Mouse (Mus musculus) bone marrow macrophage, adult 2 months (primary cell): ENCODE measurements around the gene Rnf141. TPM values are rescaled to one million over a fixed set of nuclear protein-coding genes. Genes with fewer than 3 reads are reported as not detected.

Source experiments
- H3K27ac ChIP-seq: 2 replicates; pipeline ENCODE4 v1.5.1; 2012; ENCODE audit warnings: low read depth, low read length; ENCODE audit not compliant: insufficient read depth
- H3K4me1 ChIP-seq: 2 replicates; pipeline ENCODE4 v1.6.1; 2012; ENCODE audit warnings: low read length; ENCODE audit not compliant: control insufficient read depth, insufficient read depth
- H3K4me3 ChIP-seq: 2 replicates; pipeline ENCODE4 v1.5.1; 2012; ENCODE audit warnings: mild to moderate bottlenecking, low read length, moderate library complexity; ENCODE audit not compliant: insufficient read depth
- CTCF ChIP-seq: IDR thresholded peaks from 2 replicates; pipeline ENCODE4 v1.5.1; 2012; ENCODE audit warnings: low read depth, mild to moderate bottlenecking, low read length, moderate library complexity
- POLR2A ChIP-seq: IDR thresholded peaks from 2 replicates; pipeline ENCODE4 v1.6.1; 2012; ENCODE audit warnings: mild to moderate bottlenecking, low read depth, low read length, borderline replicate concordance
- polyA plus RNA-seq: library from polyadenylated mRNA; stranded (reverse); fragments of >200 nt; gene quantifications from 2 replicates; pipeline ENCODE4 v1.2.4, GENCODE M21; 2012; ENCODE audit not compliant: missing spikeins, insufficient read depth, insufficient read length

Gene Rnf141
- polyA plus RNA-seq, 1 experiment = 48.6 TPM

- H3K27ac ChIP-seq = no peak within 1 kb of the TSS
- H3K4me1 ChIP-seq = peaks cover 7% of the 10 kb centered on the region
- H3K4me3 ChIP-seq = no peak within 1 kb of the TSS
- no peak for TF ChIP-seq CTCF
- no peak for TF ChIP-seq POLR2A
Measured at GRCm38 (mm10) chr7:110862751-110863289, 18.6 kb upstream of the Rnf141 start, which contains the start of gene Lyve1. TSS of gene Lyve1 (minus strand) at chr7:110863239.

DNA sequence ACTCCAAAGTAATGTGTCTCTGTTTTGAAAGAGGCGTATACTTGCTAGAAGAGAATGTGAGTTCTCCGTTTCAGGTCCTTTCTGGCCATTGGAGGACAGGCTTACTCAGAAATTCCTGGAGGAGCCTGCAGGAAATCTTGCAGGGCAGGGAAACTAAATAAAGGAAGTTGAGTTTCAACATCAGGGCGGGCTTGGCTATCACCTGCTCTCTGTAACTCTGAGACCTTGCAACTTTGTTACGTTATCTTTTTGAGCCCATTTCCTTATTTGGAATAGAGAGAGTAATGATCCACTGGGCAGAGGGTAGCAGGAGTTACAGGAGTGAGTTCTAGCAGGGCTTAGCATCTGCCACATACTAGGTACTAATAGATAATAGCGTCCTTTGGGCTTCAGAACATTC, 15.9 kb upstream of the Rnf141 start:
- H3K27ac ChIP-seq = no peak overlapping the region
- H3K4me1 ChIP-seq = peaks cover 7% of the 10 kb centered on the region
- no peak overlapping the region for H3K4me3 ChIP-seq
- no peak for TF ChIP-seq POLR2A
- no peak for TF ChIP-seq CTCF

GRCm38 (mm10) chr7:110855604-110856003, 11.3 kb upstream of the Rnf141 start:
- Histone ChIP-seq H3K27ac (no peak overlapping the region), H3K4me3 (no peak overlapping the region), H3K4me1 (peaks cover 7% of the 10 kb centered on the region; the same call in 1 of the 2 replicates)
- TF ChIP-seq CTCF (no peak), POLR2A (no peak)

- Histone ChIP-seq H3K4me1 (peaks cover 4% of the 10 kb centered on the region; the same call in 1 of the 2 replicates), H3K27ac (no peak overlapping the region), H3K4me3 (no peak overlapping the region)
- TF ChIP-seq CTCF = no peak
- TF ChIP-seq POLR2A = no peak
Measured at GRCm38 (mm10) chr7:110854927-110855546, 10.8 kb upstream of the Rnf141 start.

GRCm38 (mm10) chr7:110854519-110854918, 10.3 kb upstream of the Rnf141 start:
- no peak overlapping the region for H3K4me3 ChIP-seq
- TF ChIP-seq CTCF = no peak
- TF ChIP-seq POLR2A = no peak
- no peaks in the 10 kb centered on the region; the same call in 1 of the 2 replicates for H3K4me1 ChIP-seq
- no peak overlapping the region for H3K27ac ChIP-seq

GRCm38 (mm10) chr7:110853611-110854010, 9.4 kb upstream of the Rnf141 start:
- H3K4me1 ChIP-seq = no peaks in the 10 kb centered on the region
- no peak for TF ChIP-seq POLR2A
- no peak for TF ChIP-seq CTCF
- H3K27ac ChIP-seq = no peak overlapping the region
- no peak overlapping the region for H3K4me3 ChIP-seq

DNA sequence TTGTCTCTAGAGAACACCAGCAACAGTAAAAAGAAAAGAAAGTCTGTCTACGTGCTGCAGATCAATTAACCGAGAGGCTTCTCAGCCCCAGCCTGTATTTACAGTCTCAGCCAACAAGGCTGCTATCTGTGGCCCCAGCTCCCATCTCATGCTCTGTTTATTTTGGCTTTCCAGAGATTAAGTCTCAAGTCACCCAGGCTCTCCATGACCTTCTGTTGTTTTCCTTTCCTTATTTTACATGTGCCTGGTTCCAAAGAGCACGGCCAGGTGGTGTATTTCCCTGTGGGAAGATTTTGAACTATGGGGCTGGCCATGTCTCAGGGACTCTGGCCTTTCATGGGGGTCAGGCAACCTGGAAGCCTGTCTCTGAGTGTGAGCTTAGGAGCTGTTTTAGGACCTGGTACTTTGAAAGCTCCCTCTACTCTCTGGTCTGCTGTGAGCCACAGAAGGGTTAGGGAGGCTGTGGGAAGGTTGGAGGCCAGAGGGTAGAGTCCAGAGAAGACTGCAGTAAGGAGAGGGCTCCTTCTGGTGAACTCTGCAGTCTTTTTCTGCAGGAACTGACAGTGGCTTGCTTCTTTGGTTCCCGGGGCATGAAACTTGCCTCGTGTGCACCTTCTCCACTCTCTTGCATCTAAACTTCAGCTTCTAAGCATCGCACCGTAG, 7.4 kb upstream of the Rnf141 start:
- Histone ChIP-seq H3K27ac (no peak overlapping the region), H3K4me1 (peaks cover 5% of the 10 kb centered on the region), H3K4me3 (no peak overlapping the region)
- TF ChIP-seq POLR2A (no peak), CTCF (no peak)

- Histone ChIP-seq H3K4me3 (no peak overlapping the region), H3K27ac (no peak overlapping the region), H3K4me1 (peaks cover 5% of the 10 kb centered on the region)
- TF ChIP-seq POLR2A (no peak), CTCF (no peak)
Measured at GRCm38 (mm10) chr7:110848371-110848770, 4.1 kb upstream of the Rnf141 start.

DNA sequence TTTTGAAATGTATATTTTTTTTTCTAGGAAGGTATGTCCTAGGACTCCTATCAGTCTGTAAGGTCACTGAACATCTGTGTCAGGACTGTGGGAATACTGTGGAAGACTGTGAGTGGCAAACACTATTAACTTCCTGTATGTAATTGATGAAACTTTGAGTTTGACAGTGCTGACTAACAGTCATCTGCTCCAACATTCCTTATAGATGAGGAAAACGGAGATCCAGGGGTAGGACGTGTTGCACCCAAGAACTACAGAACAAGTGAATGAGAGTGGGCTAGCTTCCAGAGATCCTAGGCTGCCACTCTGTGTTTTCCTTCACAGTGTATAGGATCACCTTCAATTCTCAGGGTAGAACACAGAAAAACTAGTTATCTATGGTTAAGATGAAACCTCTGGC, 3.1 kb upstream of the Rnf141 start:
- TF ChIP-seq CTCF (no peak), POLR2A (no peak)
- Histone ChIP-seq H3K4me1 (peaks cover 10% of the 10 kb centered on the region), H3K4me3 (no peak overlapping the region), H3K27ac (no peak overlapping the region)

- peaks cover 13% of the 10 kb centered on the region for H3K4me1 ChIP-seq
- peak overlapping the region; percentile 40 for H3K4me3 ChIP-seq
- TF ChIP-seq CTCF = no peak
- TF ChIP-seq POLR2A = no peak
- H3K27ac ChIP-seq = peak overlapping the region; percentile 70
Measured at GRCm38 (mm10) chr7:110840332-110840731, 3.9 kb downstream of the Rnf141 start.
